Mouse (Mus musculus): ENCODE measurements at regions not wholly inside any gene's neighbourhood (a gene's known extent, or its start where the extent isn't known, plus 50 kb on each side); places are given as distances from the start of the nearest gene placed in this dataset.

DNA sequence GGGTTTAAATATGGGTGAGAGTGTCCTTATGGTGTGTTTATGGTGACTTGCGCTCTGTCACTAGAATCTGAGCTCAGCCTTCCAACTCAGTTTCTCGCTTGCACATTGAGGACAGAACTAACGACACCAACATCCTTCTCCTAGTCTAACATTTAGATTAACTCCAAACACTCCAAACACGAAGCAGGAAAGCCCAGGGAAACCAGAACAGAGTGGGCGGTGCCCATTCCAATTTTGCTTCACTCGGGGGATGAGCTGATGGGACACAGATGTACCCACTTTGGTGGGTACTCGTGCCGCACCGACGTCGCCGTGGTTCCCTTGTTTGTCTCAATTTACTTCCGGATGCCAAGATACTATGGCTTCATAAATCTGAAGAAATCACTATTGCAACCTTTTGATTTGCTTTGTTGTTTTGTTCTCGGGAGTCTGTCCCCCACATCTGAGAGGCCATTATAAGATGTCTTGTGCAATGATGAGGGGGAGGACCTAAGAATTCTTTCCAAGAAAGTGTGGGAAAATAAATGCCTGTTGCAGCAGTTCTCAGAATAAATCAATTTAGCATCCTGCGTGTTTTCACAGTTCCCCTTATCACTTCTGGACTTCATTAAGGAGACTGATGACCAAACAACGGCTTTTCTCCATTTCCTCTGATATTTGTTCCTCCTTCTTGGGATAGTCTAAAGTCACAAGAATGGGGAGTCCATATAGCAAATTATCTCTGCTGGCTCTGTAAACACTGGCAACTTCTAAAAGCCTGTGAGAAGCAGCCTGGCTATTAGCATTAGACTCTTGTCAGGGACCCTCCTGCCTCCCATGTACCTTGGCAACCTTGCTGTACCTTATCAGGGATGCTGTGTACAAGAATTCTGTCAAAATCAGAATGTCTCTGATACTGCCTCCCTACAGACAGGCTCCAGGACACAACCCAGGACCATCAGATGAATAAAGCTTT lies 96.2 kb upstream of the Klf9 start:
- no peak for DNase-seq (ENCODE audit: low spot score)

DNA sequence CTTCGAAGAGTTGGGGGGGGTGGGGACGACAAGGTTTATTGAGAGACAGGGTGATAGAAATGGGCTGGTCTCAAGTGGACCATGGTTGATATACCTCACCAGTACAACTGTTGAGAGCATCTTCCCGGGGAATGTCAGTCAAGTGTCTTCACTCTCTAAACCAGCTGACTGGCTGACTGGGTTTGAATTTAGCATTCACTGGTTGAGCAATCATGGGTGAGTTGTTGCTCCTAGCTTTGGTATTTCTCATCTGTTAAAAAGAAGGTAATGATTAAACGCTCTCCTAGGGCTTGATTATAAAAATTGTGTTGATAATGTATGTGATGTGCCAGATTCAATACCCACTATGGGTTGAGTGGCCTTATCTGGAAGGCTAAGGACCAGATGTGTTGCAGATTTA lies 89.6 kb upstream of the Klf9 start:
- DNase-seq (ENCODE audit: low spot score) = no peak

DNA sequence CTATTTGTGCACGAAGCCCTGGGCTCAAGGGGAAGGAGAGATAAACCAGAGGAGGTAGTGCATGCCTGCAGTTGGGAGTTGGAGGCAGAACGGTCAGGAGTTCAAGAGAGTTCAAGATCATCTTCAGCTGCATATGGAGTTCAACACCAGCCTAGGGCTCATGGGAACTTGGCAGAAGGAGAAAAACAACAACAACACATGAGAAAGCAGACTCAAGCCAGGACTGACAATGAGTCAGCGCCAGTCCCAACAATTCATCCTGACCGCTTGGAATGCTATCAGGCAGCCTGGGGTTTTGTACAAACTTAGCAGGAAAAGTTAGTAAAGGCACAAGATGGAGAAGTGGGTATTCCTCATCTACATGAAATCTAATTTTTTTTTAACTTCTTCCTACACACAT lies 86.6 kb upstream of the Klf9 start:
- DNase-seq (ENCODE audit: low spot score) = no peak

DNA sequence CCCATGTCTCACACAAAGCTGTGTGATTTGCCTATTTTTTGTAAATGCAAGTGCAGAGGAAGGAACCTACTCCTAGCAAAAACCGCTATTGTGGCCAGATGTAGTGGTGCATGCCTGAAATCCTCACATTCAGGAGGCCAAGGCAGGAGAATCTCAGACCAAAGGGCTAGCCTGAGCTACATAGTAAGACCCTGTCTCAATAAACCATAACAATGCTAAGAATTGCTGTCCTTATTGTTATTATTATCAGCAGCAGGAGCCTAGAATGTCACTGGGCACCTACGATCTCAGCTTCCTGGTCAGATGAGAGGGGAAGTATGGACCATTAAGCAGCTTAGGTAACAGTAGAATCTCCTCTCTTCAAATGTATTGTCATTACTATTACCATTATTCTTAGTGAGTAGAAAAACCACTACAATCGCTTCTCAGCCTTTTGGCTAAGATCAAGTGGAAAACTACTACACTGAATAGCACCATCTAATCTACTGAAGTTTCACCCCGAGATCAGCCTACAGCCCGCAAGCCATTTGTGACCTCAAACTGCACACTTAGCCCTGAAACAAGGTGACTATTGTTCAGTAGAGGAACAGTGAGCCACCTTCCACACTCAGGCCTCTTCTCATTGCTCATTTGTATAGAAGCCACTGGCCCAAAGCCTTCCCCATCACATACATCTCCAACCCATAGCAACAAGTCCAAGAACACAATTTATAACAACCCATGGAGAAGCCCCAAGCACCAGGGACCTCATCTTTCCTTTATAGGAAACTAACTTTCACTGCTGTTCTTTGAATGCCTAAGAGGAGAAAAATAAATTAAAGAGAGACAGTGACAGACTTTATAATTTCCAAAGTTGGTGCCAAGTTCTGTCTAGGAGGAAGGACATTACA lies 84.9 kb upstream of the Klf9 start:
- DNase-seq (ENCODE audit: low spot score) = no peak

DNA sequence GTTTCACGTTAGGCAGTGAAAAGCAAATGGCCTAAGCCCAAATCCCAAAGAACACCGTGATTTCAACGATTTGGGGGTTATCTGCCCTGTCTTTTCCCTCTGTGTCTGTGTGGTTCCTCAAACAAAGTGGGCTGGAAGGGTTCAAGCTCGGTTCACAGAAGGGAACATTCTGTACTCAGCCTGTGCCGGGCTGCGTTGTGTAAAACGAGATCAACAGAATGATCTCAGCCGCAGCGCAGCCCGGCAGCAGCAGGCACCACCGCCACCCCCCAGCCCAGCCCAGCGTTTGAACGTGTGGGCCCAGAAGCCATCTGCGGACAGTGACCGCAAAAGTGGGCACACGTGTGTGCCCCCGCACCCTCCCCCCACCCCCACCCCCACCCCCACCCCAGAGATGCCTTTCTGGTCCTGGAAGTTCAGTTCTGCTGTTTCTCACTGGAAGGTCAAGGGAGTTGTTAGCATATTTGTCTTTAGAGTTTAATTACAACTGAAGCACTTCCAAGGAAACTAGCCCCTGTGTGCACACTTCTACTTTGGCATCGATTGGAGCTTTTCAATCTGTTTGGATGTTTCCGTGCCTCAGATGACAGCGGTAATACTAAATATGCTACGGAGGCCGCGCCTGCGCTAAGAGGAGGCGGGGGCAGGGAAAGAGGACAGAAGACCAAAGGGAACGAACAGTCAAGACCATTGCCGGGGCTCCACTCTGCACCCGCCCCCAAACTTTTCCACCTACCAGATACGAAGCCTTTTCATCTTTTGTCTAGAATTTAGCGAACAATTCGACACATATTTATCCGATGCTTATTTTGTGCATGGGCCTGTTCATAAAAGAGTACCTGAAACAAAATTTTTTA lies 83.9 kb upstream of the Klf9 start:
- DNase-seq (ENCODE audit: low spot score) = peak; percentile 71

DNA sequence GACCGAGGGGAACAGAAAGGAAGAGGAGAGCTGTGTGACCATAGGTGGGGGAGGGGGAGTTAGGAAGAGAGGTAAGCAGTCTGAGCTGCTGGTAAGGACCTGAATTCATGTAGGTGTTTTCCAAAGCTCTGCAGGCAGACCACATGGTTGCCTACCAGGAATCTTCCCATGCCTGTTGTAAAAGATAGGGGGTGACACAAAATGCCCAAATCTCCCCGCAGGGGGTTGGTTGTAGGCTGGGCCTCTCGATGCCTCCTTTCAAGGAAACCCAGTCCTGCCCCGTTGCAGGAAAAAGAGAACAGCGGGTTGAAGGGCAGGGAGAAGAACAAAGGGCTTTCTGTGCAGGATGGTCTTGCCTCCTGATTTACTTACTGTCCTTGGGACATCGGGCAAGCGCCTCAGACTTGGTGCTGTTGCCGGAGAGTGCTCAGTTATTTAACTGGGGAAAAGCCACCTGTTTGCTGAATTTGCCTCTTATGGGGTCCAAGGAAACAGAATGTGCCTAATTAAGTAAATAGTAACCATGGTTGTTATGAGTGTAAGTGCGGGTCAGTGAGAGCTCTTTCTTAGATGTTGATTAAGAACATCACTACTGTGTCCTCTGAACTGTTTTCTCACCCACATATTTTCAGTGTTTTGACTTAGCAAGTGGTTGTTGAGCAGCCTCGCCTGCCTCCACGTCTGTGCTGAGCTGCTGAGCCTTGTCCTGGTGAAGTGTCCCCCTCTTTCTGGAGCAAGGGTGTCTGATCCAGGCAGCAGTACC lies 83.1 kb upstream of the Klf9 start:
- DNase-seq (ENCODE audit: low spot score) = peak; percentile 40

DNA sequence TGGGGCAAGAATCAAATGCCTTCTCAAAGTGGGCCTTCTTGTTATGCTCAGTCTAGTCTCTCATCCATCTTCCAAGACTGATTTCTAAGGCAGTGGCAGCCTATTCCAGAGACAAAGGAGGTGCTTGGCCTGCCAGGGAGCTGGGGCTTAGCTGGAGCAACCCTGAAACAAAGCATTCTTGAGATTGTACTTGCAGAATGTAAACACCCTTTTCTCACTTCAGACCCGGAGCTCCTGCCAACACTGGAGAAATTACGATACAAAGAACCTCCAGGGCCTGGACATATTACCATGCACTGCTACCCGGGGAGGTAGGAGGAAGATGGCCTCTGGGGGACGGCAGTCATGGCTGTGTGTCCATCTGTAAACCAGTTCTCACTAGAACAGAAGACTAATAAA lies 82.5 kb upstream of the Klf9 start:
- DNase-seq (ENCODE audit: low spot score) = peak; percentile 28

DNA sequence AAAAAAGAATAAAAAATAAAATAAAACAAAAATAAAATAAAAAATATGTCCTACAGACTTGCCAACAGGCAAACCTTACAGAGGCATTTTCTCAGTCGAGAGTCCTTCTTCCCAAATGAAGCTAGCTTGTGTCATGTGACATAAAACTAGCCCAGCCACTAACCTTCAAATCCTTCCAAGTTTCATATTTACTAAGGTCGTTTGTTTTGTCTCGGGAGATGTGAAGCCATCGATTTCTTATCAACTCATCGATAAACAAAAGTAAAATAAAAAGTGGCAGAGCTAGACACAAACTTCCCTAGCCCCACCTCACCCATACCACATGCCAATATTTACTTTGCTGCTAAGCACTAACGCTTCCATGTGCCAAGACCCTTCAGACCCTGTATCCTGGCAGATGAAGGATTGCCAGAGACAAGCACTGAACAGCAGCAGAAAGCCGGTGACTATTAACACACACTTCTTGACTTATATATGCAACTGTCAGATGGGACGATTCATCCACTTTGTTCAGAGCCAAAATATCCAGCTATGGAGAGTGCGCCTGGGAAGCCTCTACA lies 79.9 kb upstream of the Klf9 start:
- no peak for DNase-seq (ENCODE audit: low spot score)

DNA sequence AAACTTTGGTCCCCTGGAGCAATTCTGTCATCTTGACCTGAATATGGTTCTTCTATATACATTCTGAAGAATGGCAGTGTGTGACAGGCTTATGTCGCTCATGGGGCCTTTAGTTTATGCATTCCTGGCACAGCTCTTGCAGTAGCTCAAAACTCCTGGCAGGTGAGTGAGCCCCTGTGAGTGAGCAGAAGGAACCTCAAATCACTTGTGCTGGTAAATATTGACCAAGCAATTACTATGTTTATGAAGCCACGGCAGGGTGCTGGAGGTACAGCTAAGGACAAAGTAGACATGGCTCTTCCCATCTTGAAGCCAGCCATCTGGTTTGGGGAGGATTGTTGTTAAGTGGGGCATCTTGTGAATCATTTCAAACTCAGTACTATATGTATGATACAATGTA lies 79.1 kb upstream of the Klf9 start:
- no peak for DNase-seq (ENCODE audit: low spot score)

DNA sequence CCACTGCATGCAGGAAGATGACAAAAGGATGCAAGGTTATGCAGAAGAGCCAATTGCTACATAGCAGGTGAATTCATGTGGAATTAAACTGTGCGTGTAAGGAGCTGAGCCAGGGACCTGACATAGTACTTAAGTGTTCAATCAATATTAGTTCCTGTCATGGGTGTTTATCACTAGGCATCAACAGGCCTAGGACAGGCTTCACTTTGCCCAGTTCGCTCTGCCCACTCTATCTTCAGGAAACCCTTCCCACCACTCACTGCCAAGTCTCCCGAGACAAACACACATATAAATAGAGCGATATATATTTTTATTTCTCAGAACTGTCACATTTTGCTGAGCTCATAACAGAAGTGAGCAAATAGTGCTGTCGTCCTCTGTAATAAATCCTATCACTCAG lies 78.2 kb upstream of the Klf9 start:
- no peak for DNase-seq (ENCODE audit: low spot score)

DNA sequence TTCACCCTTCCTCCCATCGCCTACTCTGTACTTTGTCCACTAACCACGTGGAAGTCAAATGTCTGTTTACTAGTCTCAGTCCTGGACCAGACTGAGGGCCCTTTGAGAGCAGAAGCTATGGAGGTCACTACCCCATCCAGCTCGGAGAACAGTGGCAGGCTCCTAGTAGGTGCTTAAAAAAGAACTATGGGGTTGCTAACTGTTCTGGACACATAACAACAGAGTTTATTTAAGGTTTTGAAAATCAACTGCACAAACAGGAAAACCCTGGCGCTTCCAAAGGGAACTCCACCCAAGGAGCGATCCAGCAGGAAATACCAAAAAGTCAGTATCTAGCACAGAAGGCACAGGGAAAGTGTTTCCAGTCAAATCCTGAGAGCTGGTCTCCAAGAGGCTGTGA lies 75.5 kb upstream of the Klf9 start:
- DNase-seq (ENCODE audit: low spot score) = no peak

DNA sequence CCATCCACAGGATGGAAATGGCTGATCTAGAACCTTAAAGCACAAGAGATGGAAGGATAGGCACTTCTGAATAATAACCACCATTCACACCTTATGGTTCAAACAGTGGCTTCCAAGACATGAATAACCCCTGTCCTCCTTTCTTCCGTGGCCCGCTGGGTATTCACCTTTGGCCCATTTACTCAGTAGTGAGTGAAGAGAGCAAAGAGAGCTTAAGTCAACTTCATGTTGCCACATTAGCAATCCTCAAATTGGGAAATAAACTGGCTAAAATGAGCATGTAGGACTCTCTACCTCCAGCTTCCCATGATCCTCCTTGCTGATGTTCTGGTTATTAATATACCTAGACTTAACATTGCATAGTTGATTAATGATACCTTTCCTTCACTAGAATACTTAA lies 74.3 kb upstream of the Klf9 start:
- no peak for DNase-seq (ENCODE audit: low spot score)

DNA sequence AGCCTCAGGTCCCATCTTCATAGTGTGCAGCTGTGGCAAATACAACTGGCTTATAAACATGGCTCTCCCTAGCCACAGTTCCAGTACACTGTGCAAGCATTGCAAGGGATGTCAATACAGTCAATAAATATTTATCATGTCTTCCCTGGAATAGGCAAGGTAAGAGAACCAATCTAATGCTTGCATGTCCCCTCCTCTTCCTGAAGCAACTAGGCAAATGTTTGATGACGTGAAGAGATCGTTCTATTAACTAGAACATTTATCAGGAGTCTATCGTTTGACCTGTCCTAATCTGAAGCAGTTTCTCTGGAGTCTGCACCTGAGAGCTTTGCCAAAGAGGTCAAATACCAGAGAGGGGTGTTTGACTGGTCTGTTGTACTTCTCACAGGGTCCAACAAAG lies 72.4 kb upstream of the Klf9 start:
- DNase-seq (ENCODE audit: low spot score) = no peak

DNA sequence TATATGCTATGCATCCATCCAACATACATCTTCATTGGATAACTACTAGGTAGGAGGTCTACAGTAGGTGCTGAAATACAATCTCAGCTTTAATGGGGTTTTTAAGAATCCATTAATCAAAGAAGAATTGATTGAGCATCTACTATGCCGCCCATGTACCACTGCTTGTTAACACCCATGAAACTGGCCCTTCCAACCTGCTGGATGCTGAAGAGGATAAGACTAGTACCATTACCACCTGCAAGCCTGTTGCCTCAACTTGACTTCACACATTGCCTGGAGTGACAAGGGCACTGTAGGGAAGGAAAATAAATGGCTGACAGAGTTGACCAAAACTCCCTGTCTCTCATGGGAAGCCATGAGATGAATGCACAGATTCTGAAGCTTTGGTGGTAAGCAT lies 71.4 kb upstream of the Klf9 start:
- DNase-seq (ENCODE audit: low spot score) = no peak

DNA sequence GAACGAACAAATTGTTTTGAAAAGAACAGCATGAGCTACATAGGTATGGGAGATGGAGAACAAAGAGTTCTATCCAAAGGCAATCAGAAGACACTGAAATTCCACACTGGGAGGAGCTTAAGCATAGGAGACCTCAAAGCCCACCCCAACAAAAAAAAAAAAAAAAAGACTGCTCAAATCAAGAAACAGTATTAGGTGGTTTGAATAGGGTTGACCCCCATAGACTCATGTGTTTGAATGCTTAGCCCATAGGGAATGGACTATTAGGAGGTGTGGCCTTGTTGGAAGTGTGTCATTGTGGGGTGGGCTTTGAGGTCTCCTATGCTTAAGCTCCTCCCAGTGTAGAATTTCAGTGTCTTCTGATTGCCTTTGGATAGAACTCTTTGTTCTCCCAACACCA lies 70.0 kb upstream of the Klf9 start:
- no peak for DNase-seq (ENCODE audit: low spot score)

DNA sequence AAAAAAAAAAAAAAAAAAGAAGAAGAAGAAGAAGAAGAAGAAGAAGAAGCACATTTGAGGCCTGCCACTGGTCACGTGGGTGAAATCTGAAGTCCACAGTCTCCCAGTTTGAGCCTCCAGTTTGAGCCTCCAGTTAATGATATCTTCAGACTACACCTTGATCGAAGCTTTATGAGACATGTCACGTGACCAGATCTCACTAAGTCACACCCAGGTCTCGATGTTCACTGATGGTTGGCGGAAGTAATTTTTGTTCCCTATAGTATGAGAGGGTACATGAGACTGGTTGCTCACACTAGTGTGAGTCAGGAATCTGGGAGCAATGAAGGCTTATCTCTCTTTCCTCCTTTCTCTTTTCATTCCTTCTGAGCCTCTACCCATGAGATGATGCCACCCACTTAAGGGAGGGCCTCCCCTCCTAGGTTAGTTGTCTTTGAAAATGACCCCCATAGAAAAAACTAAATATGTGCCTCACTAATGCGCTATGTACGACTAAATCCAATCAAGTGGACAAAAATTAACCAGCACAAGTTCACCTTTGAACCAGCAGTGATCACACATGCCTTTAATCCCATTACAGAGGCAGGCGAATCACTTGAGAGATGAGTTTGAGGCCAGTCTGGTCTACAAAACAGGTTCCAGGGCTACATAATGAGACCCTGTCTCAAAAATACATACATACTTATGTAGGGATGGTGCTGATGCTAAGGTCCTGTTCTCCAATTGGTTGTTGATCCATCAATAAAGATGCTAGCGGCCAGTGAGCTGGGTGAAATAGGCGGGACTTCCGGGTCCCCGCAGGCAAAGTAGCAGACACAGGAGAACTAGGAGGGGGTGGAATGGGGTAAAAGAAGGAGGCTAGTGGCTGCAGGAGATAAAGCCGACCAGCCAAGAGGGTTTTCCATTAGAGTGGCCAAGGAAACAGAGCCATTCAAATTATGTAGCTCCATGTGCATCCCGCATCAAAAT lies 66.1 kb upstream of the Klf9 start:
- DNase-seq (ENCODE audit: low spot score) = no peak

DNA sequence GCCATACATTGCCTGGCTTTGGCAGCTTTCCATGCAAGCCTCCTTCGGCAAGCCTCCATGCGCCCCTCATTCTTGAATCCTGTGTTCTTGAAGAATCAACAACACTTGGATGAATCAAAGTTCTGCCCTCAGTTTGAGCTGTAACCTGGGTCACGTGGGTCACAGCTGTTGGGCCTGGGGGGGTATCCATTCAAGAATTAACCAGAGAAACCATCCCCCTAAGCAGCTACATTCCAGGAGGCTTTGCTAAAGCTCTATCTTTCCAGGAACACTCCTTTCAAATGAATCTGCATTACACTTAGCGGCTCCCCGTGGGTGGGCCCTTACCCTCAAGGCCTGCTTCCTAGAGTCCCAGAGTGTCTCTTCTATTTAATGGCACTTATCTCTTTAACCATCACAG lies 65.2 kb upstream of the Klf9 start:
- DNase-seq (ENCODE audit: low spot score) = no peak

DNA sequence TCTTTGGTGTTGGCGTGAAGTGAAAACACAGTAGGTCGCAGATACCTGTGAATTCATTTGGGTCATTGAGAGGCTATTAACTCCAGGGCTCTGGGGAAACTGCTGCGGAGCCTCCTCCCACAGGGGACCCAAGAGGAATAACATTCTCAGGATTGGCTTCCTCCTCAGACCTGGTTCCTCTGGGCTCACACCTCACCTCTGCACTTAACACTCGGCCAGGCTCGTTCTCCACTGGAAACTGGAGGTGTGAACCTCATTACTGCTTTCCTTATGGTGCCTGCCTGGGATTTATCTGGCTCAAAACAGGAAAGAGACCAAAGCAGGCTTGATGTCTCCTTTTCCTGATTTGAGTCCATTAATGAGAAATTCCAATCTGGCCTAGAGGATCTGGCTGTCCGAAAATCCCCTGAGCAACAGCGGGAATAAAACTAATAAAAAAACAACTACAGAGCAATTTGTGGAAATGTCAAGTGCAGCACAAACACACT lies 55.8 kb upstream of the Klf9 start:
- DNase-seq (ENCODE audit: low spot score) = no peak

DNA sequence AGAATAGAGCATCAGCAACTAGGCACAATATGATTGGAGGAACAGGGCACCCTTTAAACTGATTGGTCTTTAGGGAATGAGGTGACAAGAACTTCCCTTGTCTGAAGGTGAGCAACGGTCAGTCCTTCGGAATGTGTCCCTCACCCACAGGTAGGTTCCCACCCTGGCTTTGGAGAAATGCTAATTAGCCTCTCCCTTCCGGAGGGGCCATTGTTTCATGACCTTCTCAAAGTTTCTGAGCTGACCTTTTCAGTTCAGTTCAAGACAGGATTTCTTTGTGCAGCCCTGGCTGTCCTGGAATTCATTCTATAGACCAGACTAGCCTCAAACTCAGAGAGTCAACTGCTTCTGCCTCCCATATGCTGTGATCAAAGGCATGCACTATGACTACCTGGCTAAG lies 53.5 kb upstream of the Klf9 start:
- no peak for DNase-seq (ENCODE audit: low spot score)

DNA sequence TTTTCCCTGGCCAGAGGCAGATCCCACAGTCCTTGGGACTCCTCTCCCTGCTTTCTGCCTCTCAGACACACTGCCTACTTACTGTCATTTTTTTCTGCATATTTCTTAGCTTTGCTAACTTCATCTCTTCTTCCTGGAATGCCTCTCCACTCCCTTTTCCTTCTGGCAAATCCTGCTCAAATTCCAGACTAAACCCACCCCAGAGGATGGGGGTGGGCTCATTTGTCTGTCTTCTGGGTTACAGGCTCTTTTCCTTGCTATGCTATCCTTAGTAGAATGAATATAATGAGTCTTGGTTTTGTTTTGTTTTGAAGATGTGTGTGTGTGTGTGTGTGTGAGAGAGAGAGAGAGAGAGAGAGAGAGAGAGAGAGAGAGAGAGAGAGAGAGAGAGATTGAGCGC lies 51.9 kb upstream of the Klf9 start:
- no peak for DNase-seq (ENCODE audit: low spot score)
